Mouse (Mus musculus) Muller cell, postnatal 12 days (primary cell): ENCODE data around the gene Asb3.
"Not testable (repeated sequence)": the region's sequence is repeated elsewhere in the genome, so short reads cannot be mapped to it uniquely, and the experiment has no call there.

Source experiments
- DNase-seq: peaks from one replicate; pipeline ENCODE4 v3.0.0-alpha.2; 2015; ENCODE audit errors: inconsistent ontology term

Gene Asb3

DNA sequence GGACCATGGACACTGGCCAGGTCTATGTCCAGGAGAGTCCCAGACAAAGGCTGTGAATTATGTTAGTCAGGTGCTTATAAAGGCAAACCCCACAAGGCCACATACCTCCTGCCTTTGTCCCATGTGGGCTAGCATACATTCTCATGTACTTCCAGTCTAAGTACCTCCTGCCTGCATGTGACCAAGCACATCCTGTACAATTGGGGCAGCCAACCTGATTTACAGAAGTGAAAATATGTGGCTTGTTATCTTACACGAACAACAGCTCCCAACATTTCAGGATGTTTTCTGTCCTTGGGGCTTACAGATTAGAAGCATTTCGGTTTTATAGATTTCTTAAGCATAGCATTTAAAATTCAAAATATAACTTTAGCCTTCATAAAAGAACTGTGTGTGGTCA lies 114.8 kb downstream of the Asb3 start:
- DNase-seq: no peak

DNA sequence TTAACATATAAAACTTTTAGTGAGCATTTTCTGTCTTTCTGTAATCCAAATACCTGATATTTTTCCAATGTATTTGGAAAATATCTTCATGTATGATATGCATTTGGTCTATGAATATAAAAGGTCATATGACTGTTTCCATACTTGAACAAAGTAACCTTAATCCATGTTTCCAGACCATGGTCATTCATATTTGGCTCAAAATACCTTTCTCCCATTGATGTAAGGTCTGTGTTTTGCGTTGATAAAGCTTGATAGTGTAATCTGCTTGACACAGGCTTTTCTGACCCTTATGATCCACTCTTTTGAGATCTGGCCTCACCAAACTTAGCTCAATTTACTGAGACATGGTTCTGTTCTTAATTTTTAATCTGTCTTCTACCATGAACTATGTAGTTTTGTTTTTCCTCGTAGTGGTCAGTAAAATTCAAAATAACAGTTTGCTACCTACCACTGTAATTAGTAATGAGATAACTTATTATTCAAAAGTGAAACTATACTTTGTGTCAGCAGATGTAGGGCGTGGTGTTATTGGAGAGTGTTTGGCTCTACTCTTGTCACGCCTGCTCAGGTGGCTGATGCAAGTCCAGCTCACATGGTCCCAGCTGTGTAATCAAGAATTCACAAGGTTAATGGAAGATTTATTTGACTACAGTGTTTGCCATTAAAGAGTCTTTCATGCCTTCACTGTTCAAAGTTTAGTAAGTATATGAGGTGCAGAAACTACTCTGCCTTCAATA lies 116.1 kb downstream of the Asb3 start:
- no peak for DNase-seq

DNA sequence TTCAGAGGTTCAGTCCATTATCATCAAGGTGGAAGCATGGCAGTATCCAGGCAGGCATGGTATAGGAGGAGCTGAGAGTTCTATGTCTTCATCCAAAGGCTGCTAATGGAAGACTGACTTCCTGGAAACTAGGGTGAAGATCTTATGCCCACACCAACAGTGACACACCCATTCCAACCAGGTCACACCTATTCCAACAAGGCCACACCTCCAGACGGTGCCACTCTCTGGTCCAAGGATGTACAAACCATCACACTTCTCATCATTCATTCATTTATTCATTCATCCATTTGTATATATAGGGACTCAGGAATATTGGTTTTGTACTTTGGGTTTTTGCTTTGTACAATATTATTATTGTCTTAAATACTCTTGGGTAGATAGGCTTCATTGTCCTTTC lies 124.5 kb downstream of the Asb3 start:
- not testable (repeated sequence) for DNase-seq

DNA sequence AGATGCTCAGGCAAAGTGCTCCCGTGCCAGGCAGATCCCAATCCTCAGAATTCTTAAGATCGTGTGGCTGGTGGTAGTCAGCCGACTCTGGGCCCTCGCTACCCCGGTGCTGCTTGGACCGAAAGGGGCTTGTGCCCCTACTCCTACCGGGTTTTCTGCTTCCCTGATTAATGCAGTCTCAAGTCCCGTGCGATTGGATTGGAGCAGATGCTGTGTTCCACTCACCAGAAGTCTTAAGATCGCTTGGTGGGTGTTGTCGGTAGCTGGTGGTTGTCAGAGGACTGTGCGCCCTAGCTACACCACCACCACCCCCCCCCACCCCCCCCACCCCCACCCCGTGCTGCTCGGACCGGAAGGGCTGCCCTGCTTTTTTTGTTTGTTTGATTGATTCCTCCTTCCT lies 132.2 kb downstream of the Asb3 start:
- not testable (repeated sequence) for DNase-seq

DNA sequence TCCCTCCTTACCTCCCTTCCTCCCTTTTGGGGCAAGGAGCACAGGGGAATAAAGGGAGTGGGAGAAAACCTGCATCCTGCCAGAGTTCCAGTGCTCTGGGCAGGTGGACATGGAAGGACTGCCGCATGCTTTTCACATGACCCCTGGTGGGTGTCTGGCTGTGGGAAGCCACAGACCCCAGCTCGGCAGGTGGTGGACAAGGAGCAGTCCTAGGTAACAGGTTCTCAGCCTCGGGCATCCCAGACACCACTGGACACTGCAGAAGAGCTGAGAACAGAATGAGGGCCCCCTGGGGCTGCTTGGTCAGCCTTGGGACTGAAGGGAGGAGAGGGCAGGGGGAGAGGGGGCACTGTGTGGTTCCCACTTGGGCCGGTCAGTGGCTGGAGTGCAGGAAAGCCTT lies 149.7 kb downstream of the Asb3 start:
- DNase-seq: no peak

DNA sequence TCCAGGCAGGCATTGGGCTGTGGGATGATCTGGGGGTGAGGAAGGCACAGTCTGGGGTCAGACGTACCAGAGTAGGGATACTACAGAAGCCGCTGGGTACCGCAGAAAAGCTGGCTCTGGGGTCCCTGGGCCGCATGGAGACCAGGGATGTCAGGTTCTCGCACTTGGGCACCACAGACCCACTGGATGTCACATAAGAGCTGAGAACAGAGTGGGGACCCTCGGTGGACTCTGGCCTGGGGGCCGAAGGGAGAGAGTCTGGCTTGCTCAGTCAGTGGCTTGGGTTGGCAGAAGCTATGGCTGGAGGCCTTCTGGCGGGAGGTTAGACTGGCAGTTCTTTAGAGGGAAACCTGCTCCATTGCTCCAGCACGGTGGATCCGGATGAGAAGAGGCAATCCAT lies 204.8 kb downstream of the Asb3 start:
- no peak for DNase-seq

DNA sequence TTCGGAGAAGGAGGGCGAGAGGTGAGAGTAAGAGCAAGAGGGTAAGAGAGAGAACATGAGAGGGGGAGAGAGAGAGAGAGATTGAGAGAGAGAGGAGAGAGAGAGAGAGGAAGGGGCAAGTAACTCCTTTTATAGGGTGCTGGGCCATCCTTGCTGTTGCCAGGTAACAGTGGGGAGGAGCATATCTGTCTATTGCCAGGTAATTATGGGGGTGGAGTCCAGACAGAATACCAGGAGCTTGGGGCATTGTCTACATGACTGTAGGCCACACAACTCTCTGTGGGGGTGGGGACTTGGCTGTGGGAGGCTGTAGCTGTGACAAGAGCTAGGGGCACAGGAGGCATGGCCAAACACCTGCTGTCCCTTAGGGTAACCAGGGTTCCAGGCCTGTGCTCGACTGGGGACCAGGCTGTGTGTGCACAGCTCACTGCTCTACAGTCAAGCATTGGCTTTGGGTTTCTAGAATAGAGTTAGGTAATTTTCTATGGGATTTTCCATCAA lies 205.3 kb downstream of the Asb3 start:
- DNase-seq: no peak

DNA sequence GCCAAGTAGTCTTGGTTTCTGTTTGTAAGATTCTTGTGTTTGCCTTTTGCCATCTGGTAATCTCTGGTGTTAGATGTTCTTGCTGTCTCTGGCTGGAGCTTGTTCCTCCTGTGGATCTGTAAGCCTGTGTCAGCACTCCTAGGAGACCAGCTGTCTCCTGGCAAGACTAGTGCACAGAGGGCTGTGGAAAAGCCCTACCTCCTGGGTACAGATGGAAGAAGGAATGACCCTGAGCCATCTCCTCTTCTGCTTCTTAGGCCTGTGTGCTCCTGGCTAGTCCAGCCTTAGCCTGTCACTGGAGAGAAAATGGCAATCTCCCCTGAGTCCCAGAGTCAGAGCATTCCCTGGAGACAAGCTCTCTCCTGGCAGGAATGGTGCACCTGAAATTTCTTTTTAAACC lies 214.3 kb downstream of the Asb3 start:
- not testable (repeated sequence) for DNase-seq

DNA sequence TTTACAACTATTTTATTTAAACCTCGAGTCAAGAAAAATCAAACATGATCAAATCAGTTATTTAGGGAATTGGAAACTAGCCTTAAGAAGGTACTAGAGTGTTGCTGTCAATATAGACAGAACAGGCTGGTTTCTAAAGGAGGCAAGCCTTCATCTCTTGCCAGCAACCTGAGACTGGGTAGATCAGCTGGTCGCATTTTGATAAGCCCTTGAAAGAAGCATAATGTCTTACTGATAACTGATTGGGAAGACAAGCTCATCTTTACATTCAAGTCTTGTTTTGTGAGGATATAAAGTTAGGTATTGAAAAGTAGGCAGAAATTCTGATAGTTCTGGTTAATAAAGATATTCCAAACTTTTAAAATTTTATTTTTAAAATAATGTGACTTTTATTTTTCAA lies 217.0 kb downstream of the Asb3 start:
- no peak for DNase-seq

DNA sequence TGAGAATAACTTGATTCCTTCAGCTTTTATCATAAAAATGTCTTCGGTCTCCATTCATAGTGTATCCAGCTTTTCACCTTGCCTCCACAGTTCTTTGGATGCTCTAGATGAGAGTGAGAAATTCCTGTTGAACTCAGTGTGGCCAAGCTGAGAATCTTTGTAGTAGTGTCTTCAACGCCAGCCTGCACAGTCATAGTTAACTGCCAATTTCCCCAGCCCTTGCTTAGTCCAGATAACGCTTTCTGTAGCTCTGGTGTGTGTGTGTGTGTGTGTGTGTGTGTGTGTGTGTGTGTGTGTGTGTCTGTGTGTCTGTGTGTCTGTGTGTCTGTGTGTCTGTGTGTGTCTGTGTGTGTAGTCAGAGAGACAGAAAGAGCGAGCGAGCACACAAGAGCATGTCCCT lies 220.1 kb downstream of the Asb3 start:
- DNase-seq: no peak

DNA sequence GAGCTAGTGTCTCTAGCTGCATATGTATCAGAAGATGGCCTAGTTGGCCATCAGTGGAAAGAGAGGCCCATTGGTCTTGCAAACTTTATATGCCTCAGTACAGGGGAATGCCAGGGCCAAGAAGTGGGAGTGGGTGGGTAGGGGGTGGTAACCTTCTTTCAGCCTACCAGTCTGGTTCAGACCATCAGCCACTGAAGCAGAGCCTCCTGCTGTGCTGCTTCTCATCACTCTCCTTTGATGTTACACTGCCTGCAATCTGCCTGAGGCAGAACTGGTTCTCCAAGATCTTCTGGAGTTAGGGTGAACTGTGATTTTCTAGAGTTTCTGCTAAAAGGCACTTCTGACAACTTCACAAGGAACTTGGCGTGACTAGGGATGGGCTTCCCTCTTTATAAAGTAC lies 241.7 kb downstream of the Asb3 start:
- DNase-seq: not testable (repeated sequence)

DNA sequence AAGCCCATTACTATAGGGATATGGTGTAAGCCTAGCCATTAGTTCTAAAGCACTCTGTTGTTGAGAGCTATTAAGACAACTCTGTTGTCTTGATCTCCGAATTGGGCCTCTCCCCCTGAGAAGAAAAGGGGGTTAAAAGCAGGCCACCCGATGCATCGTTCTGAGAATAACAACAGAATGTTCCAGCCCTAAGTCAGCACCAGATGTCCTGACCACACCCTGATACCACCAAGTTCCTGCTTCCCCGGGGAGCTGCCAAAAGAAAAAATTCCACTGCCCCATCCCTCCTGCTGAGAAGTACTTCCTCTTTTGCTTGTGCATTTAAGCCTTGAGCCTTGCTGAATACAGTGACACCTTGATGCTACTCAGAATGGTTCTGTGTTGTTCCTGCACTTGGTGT lies 248.5 kb downstream of the Asb3 start:
- not testable (repeated sequence) for DNase-seq

DNA sequence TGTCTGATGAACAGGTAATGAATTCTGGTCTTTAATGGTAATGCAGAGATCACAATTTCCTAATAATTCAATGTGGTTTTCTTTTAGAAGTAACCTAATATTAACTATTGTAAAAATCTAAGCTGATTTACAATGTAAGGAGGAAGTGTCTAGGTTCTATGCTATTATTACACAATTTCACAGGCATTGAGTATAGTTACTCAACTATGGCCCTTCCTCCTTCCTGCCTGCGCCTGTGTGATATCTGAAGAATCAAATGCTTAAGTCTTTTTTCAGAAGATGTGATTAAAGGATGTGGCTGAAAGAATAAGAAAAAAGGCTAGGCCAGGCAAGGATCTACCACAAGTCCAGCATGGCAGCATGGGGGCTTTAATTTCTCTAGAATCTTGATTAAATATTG lies 249.6 kb downstream of the Asb3 start:
- DNase-seq: not testable (repeated sequence)

DNA sequence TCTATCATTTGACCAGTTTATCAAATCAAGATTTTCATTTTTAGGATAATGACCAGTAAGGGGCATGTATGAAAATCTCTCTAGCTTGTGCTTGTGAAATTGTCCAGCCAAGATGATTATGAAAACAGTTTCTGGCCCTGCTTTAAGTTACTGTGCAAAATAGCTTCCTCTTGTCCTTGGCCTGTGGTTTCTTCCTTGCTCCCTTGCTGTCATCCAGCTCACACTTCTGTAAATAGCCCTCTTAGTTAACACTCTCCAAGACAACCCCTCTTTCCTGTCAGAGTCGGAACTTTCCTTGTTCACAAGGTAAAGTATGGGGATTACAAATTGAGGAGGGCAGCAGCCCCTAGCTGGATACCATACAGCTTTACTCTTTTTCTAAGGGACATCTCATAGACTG lies 253.2 kb downstream of the Asb3 start:
- DNase-seq: not testable (repeated sequence)
